24 mouse cellular contexts compared by ENCODE assay signal in the genomic region with DNA sequence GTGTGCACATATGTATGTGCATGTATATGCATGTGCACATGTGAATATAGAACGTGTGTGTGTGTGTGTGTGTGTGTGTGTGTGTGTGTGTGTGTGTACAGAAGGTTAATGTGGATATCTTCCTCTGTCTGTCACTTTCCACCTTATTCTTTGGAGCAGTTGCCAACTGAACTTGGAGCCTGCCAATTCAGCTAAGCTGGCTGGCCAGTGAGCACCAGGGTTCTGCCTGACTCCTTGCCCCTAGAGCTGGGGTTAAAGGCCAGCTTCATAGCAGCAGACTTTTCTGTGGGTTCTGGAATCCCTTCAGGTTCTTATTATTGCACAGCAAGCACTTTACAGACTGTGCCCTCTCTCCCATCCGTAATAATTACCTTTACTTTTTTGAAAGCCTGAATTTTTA.
DNase-seq lines count a peak whose midpoint lies in the region; ATAC-seq lines count a peak whose summit lies in the region.
"Had no signal": no experiment of that assay in that cellular context is flagged by ENCODE, and none has a peak within 500 bp of the region (broad histone marks: within the 10 kb centered on the region; RNA-seq: fewer than 3 reads in every experiment).

No protein-coding gene starts in this region.

- H3K4me3 ChIP-seq in kidney, embryonic 14.5 days (ENCODE audit: low read length) = no peak overlapping the region
- H3K4me3 ChIP-seq: embryonic facial prominence, embryonic 13.5 days; embryonic facial prominence, embryonic 15.5 days; erythroblast, embryonic 14.5 days; forebrain, embryonic 10.5 days; forebrain, embryonic 12.5 days had no signal

- no peaks in the 10 kb centered on the region for H3K27me3 ChIP-seq in kidney, embryonic 14.5 days (ENCODE audit: control insufficient read depth, insufficient read depth, low read length)
- H3K27me3 ChIP-seq: embryonic facial prominence, embryonic 13.5 days; embryonic facial prominence, embryonic 15.5 days; forebrain, embryonic 12.5 days had no signal

- H3K36me3 ChIP-seq in kidney, embryonic 14.5 days (ENCODE audit: control insufficient read depth, insufficient read depth, low read length) = no peaks in the 10 kb centered on the region
- H3K36me3 ChIP-seq: embryonic facial prominence, embryonic 13.5 days; embryonic facial prominence, embryonic 15.5 days; forebrain, embryonic 10.5 days; forebrain, embryonic 12.5 days had no signal

- H3K9me3 ChIP-seq in kidney, embryonic 14.5 days (ENCODE audit: control insufficient read depth, low read length) = no peaks in the 10 kb centered on the region
- H3K9me3 ChIP-seq: embryonic facial prominence, embryonic 13.5 days; embryonic facial prominence, embryonic 15.5 days; forebrain, embryonic 10.5 days; forebrain, embryonic 12.5 days had no signal

- no peaks in the 10 kb centered on the region for H3K4me1 ChIP-seq in kidney, embryonic 14.5 days (ENCODE audit: control insufficient read depth, insufficient read depth, low read length)
- H3K4me1 ChIP-seq: embryonic facial prominence, embryonic 13.5 days; embryonic facial prominence, embryonic 15.5 days; forebrain, embryonic 10.5 days; forebrain, embryonic 12.5 days had no signal

- 76% methylated on average over 2 of the region's 2 CpGs for WGBS in kidney, embryonic 14.5 days

- no peak for ATAC-seq in kidney, embryonic 14.5 days (ENCODE audit: low FRiP score, low TSS enrichment)
- ATAC-seq: forebrain, embryonic 14.5 days had no signal

- H3K9ac ChIP-seq in kidney, embryonic 14.5 days (ENCODE audit: low read depth, low read length) = no peak overlapping the region
- H3K9ac ChIP-seq: embryonic facial prominence, embryonic 13.5 days; embryonic facial prominence, embryonic 15.5 days; forebrain, embryonic 12.5 days had no signal

- H3K27ac ChIP-seq in kidney, embryonic 14.5 days (ENCODE audit: low read depth, low read length) = no peak overlapping the region
- H3K27ac ChIP-seq: embryonic facial prominence, embryonic 13.5 days; embryonic facial prominence, embryonic 15.5 days; forebrain, embryonic 10.5 days; forebrain, embryonic 12.5 days had no signal

- peak; percentile 12 for DNase-seq in kidney, adult 18-20 months
- DNase-seq in kidney, postnatal 14 days = no peak
- peak; percentile 16 to 30 for DNase-seq in kidney, adult 8-10 months
- no peak for DNase-seq in kidney, postnatal 4 days
- peak; percentile 14 to 45 for DNase-seq in kidney, postnatal 25 days
- peak; percentile 45 to 62 for DNase-seq in kidney, postnatal 36 days
- DNase-seq in layer of hippocampus, adult 11-12 months (ENCODE audit: low spot score) = no peak
- DNase-seq: adrenal gland, adult 2 months; adrenal gland, postnatal 10 days; adrenal gland, postnatal 25 days; cerebellum, adult 11 months; cerebellum, adult 18-20 months; cerebellum, adult 8-10 months; cerebellum, adult 9-11 months; cerebellum, postnatal 14 days; cerebellum, postnatal 36 days; embryo, embryonic 11 days had no signal

- H3K4me2 ChIP-seq in kidney, embryonic 14.5 days (replicated peaks; ENCODE audit: low read depth, low read length) = no peak overlapping the region
- H3K4me2 ChIP-seq: embryonic facial prominence, embryonic 13.5 days; embryonic facial prominence, embryonic 15.5 days; forebrain, embryonic 12.5 days had no signal

Comparison
In these comparisons a context has a peak if more than half of its experiments do, and no peak if none do; other contexts are left out.
1. DNase-seq: peak in kidney, adult 18-20 months (single experiment), kidney, adult 8-10 months (2 of 2), kidney, postnatal 25 days (2 of 2) and kidney, postnatal 36 days (2 of 2); none in kidney, postnatal 14 days (single experiment), kidney, postnatal 4 days (0 of 2) and layer of hippocampus, adult 11-12 months (single experiment).